Mouse (Mus musculus) forebrain, embryonic 16.5 days (tissue): ENCODE measurements at regions not wholly inside any gene's neighbourhood (a gene's known extent, or its start where the extent isn't known, plus 50 kb on each side); places are given as distances from the start of the nearest gene placed in this dataset.

ENCODE experiments used
- ATAC-seq: fragments of 200-750 bp; cut with Nextera tagmentation; 2 replicates; pipeline ENCODE4 v1.8.0; 2017; ENCODE audit warnings: mild to moderate bottlenecking, moderate library complexity
- H3K27ac ChIP-seq: fragments of 300-500 bp; sonication (generic); 2 replicates; pipeline ENCODE4 v1.5.1; 2014; ENCODE audit warnings: low read length, control low read depth
- H3K27me3 ChIP-seq: fragments of 300-500 bp; sonication (generic); replicated peaks from 2 replicates; pipeline ENCODE4 v1.6.1; 2014; ENCODE audit warnings: low read length; ENCODE audit not compliant: control insufficient read depth, insufficient read depth
- H3K36me3 ChIP-seq: fragments of 300-500 bp; sonication (generic); 2 replicates; pipeline ENCODE4 v1.6.1; 2014; ENCODE audit not compliant: control insufficient read depth, insufficient read depth
- H3K4me1 ChIP-seq: fragments of 300-500 bp; sonication (generic); replicated peaks from 2 replicates; pipeline ENCODE4 v1.6.1; 2014; ENCODE audit warnings: low read length; ENCODE audit not compliant: control insufficient read depth, insufficient read depth
- H3K4me2 ChIP-seq: fragments of 300-500 bp; sonication (generic); 2 replicates; pipeline ENCODE4 v1.6.1; 2014; ENCODE audit warnings: mild to moderate bottlenecking, low read length, control low read depth
- H3K4me3 ChIP-seq: fragments of 300-500 bp; sonication (generic); replicated peaks from 2 replicates; pipeline ENCODE4 v1.5.1; 2014; ENCODE audit warnings: mild to moderate bottlenecking, low read length, control low read depth
- H3K9ac ChIP-seq: fragments of 300-500 bp; sonication (generic); replicated peaks from 2 replicates; pipeline ENCODE4 v1.6.1; 2014; ENCODE audit warnings: low read depth, low read length, control low read depth
- H3K9me3 ChIP-seq: fragments of 300-500 bp; sonication (generic); 2 replicates; pipeline ENCODE4 v1.6.1; 2016; ENCODE audit warnings: low read length; ENCODE audit not compliant: control insufficient read depth
- WGBS: fragments of 180-500 bp; shearing (Covaris S2); extraction: QIAGEN DNeasy Blood & Tissue Kit; methylation state at CpG from one replicate; pipeline ENCODE4 v1.1.7; 2014; 5-methylcytosine and 5-hydroxymethylcytosine counted together

DNA sequence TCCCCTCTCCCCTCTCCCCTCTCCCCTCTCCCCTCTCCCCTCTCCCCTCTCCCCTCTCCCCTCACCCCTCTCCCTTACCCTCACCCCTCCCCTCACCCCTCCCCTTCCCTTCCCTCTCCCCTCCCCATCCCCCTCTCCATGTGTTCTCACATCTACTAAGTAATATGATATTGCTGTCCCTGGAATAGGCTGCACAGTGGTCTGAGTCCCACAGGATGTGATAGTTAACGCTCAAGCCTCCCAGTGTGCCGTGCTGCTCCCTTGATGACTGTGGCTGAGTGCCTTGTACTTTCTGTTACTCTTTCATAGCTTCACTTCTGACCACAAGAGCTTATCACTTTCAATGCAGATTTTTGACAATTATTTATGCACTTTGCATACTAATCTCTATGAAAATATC lies 620.4 kb upstream of the Igfbp3 start:
- H3K27ac ChIP-seq, result no peak overlapping the region
- H3K4me1 ChIP-seq, result no peaks in the 10 kb centered on the region
- H3K9ac ChIP-seq, result no peak overlapping the region
- ATAC-seq, result no peak
- no peaks in the 10 kb centered on the region for H3K9me3 ChIP-seq
- no peaks in the 10 kb centered on the region for H3K36me3 ChIP-seq
- H3K4me3 ChIP-seq, result no peak overlapping the region
- no peak overlapping the region for H3K4me2 ChIP-seq
- no peaks in the 10 kb centered on the region for H3K27me3 ChIP-seq
- WGBS, result 65% methylated on average over 2 of the region's 2 CpGs

DNA sequence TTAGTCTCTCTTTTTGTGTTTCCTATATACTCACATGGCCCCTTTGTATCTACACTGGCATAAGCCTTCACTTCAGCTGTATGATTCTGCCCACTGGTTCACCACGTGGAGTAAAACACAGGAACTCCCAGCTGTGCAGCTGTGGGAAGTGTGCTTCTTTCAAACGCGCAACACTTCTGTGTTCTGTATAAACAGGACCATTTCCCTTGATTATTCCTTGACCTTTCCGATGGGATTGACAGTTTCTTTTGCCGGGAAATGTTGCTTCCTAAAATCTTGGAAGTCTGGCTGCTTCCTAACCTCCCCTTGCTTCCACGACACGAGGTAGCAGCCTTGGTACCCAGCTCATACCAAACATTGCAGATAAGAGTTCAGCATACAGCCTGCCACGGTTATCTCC lies 618.7 kb upstream of the Igfbp3 start:
- no peak for ATAC-seq
- no peak overlapping the region for H3K27ac ChIP-seq
- no peak overlapping the region for H3K4me2 ChIP-seq
- no peak overlapping the region for H3K4me3 ChIP-seq
- no peak overlapping the region for H3K9ac ChIP-seq
- H3K4me1 ChIP-seq, result no peaks in the 10 kb centered on the region
- H3K36me3 ChIP-seq, result no peaks in the 10 kb centered on the region
- H3K9me3 ChIP-seq, result no peaks in the 10 kb centered on the region
- H3K27me3 ChIP-seq, result no peaks in the 10 kb centered on the region
- WGBS, result 71% methylated on average over 8 of the region's 8 CpGs

DNA sequence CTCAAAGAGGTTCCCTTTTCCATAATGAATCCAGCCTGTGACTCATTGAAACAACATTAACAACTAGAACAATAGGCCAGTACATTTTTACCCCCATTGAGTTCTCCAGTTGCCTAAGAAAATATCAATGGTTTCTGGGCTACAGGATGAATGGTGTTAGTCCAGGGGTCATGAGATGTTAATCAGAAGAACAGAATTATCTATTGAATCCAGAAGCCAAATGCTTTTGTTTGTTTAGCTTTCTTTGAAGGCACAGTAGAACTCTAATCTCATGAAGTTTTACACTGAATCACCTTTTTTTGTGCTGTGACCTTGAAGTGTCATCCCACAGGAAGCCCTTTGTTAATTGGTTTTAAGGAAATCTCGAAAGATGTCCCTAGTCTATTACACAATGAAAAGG lies 616.0 kb upstream of the Igfbp3 start:
- Histone ChIP-seq H3K36me3 (no peaks in the 10 kb centered on the region), H3K4me3 (no peak overlapping the region), H3K9me3 (no peaks in the 10 kb centered on the region), H3K27ac (no peak overlapping the region), H3K27me3 (no peaks in the 10 kb centered on the region), H3K4me1 (no peaks in the 10 kb centered on the region), H3K9ac (no peak overlapping the region), H3K4me2 (no peak overlapping the region)
- ATAC-seq, result no peak
- 51% methylated on average over 1 of the region's 1 CpGs for WGBS

DNA sequence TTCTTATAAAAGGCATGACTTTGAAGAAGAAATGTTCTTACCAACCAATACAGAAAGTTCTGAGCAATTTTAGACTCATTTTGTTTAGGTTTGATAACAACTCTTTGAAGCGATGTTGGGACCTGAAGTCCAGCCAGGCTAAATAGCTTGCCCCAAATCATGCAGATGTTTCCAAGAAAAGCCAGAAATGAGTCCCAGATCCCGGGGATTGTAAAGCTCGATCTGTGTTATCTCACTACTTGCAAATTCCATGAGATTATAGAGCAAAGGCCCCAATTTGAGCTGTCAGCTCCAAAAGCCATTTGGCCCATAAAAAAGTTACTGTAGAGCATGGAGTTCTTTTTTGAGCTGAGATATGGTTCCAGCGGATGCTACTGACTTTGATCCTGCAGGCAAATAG lies 614.3 kb upstream of the Igfbp3 start:
- Histone ChIP-seq H3K4me2 (no peak overlapping the region), H3K9me3 (no peaks in the 10 kb centered on the region), H3K9ac (no peak overlapping the region), H3K36me3 (no peaks in the 10 kb centered on the region), H3K27me3 (no peaks in the 10 kb centered on the region), H3K4me3 (no peak overlapping the region), H3K27ac (no peak overlapping the region), H3K4me1 (no peaks in the 10 kb centered on the region)
- WGBS, result 92% methylated on average over 4 of the region's 4 CpGs
- ATAC-seq, result no peak

DNA sequence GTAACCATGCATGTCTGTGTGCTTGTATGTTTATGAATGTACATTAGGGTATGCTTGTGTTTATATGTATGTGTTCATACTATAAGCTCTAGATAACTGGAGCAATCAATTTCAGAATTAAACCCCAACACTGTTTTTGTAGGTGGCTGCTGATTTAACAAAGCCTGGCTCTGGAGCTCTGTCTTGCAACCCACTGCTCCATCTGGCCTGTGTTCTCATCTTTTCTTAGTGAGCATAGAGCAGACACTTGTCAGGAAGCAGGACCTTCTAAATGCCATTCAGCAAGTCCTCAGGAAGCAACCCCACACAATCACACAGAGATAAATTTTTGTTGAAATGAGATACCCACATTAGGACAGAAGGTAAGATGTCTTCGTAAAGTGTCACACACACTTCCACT lies 613.7 kb upstream of the Igfbp3 start:
- Histone ChIP-seq H3K27ac (no peak overlapping the region), H3K4me3 (no peak overlapping the region), H3K9me3 (no peaks in the 10 kb centered on the region), H3K4me2 (no peak overlapping the region), H3K9ac (no peak overlapping the region), H3K36me3 (no peaks in the 10 kb centered on the region), H3K4me1 (no peaks in the 10 kb centered on the region), H3K27me3 (no peaks in the 10 kb centered on the region)
- no peak for ATAC-seq
- WGBS, result 91% methylated on average over 1 of the region's 1 CpGs

DNA sequence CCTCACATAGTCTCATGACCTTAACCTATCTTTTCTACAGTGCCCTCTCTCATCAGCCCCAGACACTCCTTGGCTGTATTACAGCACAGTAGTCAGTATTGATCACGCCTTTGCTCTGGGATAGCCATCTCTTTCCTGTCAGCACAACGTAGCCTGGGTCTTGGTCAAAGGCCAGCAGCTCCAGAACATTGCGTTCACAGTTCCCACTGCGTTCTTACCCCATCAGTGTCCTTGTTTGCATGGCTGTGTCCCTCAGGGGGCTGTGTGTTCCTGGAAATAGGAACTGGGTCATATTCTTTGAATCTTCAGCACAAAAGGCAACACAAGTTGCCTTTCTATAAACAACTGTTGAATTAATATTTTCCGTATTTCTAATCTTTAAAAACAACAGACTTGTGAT lies 602.0 kb upstream of the Igfbp3 start:
- Histone ChIP-seq H3K27ac (no peak overlapping the region), H3K9ac (no peak overlapping the region), H3K27me3 (no peaks in the 10 kb centered on the region), H3K4me1 (no peaks in the 10 kb centered on the region), H3K36me3 (no peaks in the 10 kb centered on the region), H3K9me3 (no peaks in the 10 kb centered on the region), H3K4me3 (no peak overlapping the region), H3K4me2 (no peak overlapping the region)
- WGBS, result 89% methylated on average over 5 of the region's 5 CpGs
- ATAC-seq, result no peak

DNA sequence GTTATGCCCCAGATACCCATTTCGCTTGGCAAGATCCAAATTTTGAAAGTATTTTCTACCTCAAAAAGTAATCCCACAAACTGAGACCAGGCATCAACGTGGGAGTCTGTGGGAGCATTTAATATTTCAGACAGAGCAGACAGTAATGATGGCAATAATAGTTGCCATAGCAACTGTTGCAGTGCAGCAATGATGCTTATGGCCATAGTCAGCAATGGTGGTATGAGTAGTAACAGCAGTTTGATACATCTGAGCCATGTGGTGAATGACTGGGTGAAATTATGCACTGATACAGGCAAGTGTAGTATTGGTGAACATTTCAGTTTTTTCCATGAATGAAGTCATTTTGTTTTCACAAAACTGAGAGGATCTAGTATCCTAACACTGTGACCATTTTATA lies 600.8 kb upstream of the Igfbp3 start:
- WGBS, result 82% methylated on average over 2 of the region's 2 CpGs
- Histone ChIP-seq H3K4me2 (no peak overlapping the region), H3K27me3 (no peaks in the 10 kb centered on the region), H3K4me3 (no peak overlapping the region), H3K36me3 (no peaks in the 10 kb centered on the region), H3K4me1 (no peaks in the 10 kb centered on the region), H3K27ac (no peak overlapping the region), H3K9ac (no peak overlapping the region), H3K9me3 (no peaks in the 10 kb centered on the region)
- peak; percentile 55; the same call in 1 of the 2 replicates for ATAC-seq

DNA sequence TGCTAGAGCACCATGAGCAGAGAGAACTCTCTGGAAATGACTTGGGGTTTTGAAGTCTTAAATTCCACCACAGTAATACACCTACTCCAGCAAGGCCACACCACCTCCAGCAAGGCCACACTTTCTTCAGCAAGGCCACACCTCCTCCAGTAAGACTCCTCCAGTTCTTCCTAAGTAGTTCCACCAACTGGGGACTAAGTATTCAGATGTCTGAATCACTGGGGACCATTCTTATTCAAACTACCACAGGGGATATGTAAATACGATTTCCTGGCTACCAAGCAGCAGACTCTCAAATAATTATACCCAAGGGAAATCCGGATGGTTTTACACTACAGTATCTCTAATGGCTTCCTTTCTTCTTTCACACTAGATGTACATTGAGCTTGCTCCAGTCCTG lies 598.7 kb upstream of the Igfbp3 start:
- Histone ChIP-seq H3K9me3 (no peaks in the 10 kb centered on the region), H3K4me2 (no peak overlapping the region), H3K27ac (no peak overlapping the region), H3K9ac (no peak overlapping the region), H3K4me1 (no peaks in the 10 kb centered on the region), H3K36me3 (no peaks in the 10 kb centered on the region), H3K27me3 (no peaks in the 10 kb centered on the region), H3K4me3 (no peak overlapping the region)
- 66% methylated on average over 2 of the region's 2 CpGs for WGBS
- ATAC-seq, result no peak

DNA sequence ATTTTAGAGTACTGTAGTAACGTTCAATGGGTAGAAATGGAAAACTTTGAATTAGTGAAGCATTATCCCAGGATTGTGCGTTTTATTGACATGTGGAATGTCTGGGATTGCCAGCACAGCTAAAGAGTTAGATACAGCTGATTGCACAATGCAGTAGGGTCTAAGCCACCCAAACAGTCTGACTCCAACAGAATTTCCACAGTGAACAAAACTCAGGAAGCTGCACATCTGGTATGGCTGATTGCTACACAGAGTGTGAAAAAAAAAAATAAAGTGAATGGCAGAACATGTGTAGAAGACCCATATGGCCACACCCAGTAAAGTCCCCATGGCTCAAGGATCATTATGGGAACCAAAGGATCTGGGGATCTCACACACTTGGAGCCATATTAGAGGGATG lies 596.0 kb upstream of the Igfbp3 start:
- no peak overlapping the region for H3K4me3 ChIP-seq
- no peak for ATAC-seq
- no peaks in the 10 kb centered on the region for H3K27me3 ChIP-seq
- H3K9ac ChIP-seq, result no peak overlapping the region
- H3K4me2 ChIP-seq, result no peak overlapping the region
- 88% methylated on average over 2 of the region's 2 CpGs for WGBS
- H3K27ac ChIP-seq, result no peak overlapping the region
- no peaks in the 10 kb centered on the region for H3K4me1 ChIP-seq
- H3K36me3 ChIP-seq, result no peaks in the 10 kb centered on the region
- H3K9me3 ChIP-seq, result no peaks in the 10 kb centered on the region

DNA sequence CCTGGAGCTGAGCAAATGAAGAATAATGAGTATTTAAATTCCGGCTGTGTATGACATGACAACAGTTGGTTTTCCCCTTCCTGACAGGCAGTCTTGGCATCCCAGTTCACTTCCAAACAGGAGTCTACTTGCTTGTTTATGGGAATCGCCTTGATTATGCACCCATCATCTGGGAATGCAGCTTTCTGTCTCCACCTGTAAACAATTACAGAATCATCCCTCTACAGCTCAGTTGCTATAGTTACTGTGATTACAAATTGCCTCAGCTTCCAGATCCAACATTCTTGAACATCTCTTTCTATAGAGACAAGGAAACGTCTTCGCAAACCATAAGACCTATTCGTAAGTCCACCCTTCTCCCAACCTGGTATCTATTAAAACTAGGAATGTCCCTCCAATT lies 582.6 kb upstream of the Igfbp3 start:
- 81% methylated on average over 5 of the region's 5 CpGs for WGBS
- Histone ChIP-seq H3K27ac (no peak overlapping the region), H3K9ac (no peak overlapping the region), H3K27me3 (no peaks in the 10 kb centered on the region), H3K4me1 (no peaks in the 10 kb centered on the region), H3K9me3 (no peaks in the 10 kb centered on the region), H3K4me3 (no peak overlapping the region), H3K4me2 (no peak overlapping the region), H3K36me3 (no peaks in the 10 kb centered on the region)
- no peak for ATAC-seq
